Mouse (Mus musculus): ENCODE results near the gene Tmed10. TPM values are rescaled to one million over a fixed set of nuclear protein-coding genes. Genes with fewer than 3 reads are reported as not detected.

Gene Tmed10
- total RNA-seq, 1 experiment = 109 TPM

DNA sequence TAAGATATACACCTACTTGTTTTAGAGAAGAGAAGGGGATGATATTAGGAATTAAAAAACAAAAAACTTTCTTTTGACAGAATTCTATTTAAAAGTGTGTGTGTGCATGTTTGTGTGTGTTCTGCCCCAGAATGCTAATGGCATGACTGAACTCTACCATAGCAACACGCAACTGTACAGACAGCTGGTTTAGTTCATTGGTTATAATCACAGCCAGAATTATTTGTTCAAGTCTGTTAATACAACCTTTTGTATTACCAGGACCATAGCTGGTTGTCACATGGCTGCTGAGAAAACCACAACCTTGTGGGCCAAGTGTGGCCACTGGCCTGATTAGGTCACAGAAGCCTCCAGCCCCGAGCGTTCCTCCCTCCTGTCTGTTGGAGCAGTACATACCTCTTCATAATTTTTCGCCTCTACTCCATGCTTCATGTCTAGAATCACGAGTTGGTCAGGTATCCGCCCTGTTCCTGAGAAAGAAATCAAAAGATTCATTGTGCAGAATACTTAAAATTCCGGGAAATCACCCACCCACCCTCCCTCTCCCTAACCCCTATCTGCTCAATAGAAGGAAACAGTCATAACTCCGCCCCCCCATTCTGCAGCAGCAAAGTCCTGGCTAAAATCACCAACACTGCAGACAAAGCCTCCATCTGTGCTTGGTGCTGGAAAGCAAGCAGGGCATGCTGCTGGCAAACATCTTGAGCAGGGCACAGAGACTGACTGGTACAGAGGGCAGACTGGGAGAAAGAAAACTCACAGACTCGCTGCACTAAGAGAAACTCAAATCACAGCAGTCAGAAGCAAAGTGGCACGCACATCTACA, 24.0 kb downstream of the Tmed10 start:
- Histone ChIP-seq H3K9me3 (ENCODE audit: control insufficient read depth, insufficient read depth, low read depth, low read length) (no peaks in the 10 kb centered on the region), H3K27ac (ENCODE audit: insufficient read depth, low read depth, low read length, poor library complexity, severe bottlenecking) (no peak overlapping the region), H3K4me1 (ENCODE audit: control insufficient read depth in 2 of 2, insufficient read depth in 2 of 2, low read length in 2 of 2, poor library complexity in 1 of 2) (no peaks in the 10 kb centered on the region), H3K9ac (ENCODE audit: insufficient read depth, low read depth, low read length, poor library complexity, severe bottlenecking) (no peak overlapping the region), H3K36me3 (ENCODE audit: control insufficient read depth, insufficient read depth, low read length, poor library complexity, severe bottlenecking) (peaks cover 17% of the 10 kb centered on the region), H3K4me3 (ENCODE audit: insufficient read depth in 1 of 2, low read depth in 1 of 2, low read length in 2 of 2, poor library complexity in 1 of 2, severe bottlenecking in 1 of 2) (no peak overlapping the region)
- no peak for TF ChIP-seq HCFC1 (IDR thresholded peaks at IDR 0.05; ENCODE audit: borderline replicate concordance, insufficient read depth, low read length)
- no peak for TF ChIP-seq ZC3H11A (IDR thresholded peaks at IDR 0.05; ENCODE audit: borderline replicate concordance, low read depth, low read length)
- TF ChIP-seq MAFK (IDR thresholded peaks at IDR 0.05; ENCODE audit: insufficient read depth, low read depth, low read length) = no peak
- no peak for TF ChIP-seq ZNF384 (IDR thresholded peaks at IDR 0.05; ENCODE audit: low read depth, low read length)
- TF ChIP-seq CHD2 (IDR thresholded peaks at IDR 0.05; ENCODE audit: low read depth, low read length) = no peak
- DNase-seq (ENCODE audit: low read depth, low spot score) = no peak
- in situ Hi-C loops (cut with MboI; ENCODE audit: low sequenced_read_pairs in 2 of 2, unreplicated experiment in 2 of 2) = no loop called here

DNA sequence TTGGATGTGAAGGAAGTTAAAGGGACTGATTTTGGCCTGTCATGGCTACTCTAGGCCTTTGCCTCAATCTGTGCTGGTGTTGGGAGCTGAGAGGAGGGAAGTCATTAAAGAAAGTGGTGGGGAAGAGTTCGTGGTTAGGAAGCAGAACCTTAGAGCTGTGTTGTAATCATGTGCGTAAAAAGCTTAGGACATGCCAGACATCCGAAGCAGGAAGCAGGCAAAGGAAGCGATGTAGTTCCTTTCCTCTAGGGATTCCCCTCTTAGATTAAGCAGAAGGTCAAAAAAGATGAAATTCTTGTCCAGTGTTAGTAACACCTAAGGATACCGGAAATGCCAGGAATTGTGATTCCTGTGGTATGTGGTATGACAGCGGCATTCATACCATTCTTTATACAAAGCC, 26.3 kb downstream of the Tmed10 start:
- H3K9ac ChIP-seq (ENCODE audit: insufficient read depth, low read depth, low read length, poor library complexity, severe bottlenecking) = no peak overlapping the region
- H3K9me3 ChIP-seq (ENCODE audit: control insufficient read depth, insufficient read depth, low read depth, low read length) = no peaks in the 10 kb centered on the region
- no peak for TF ChIP-seq HCFC1 (IDR thresholded peaks at IDR 0.05; ENCODE audit: borderline replicate concordance, insufficient read depth, low read length)
- no peak for TF ChIP-seq CHD2 (IDR thresholded peaks at IDR 0.05; ENCODE audit: low read depth, low read length)
- TF ChIP-seq ZNF384 (IDR thresholded peaks at IDR 0.05; ENCODE audit: low read depth, low read length) = no peak
- no peak for TF ChIP-seq MAFK (IDR thresholded peaks at IDR 0.05; ENCODE audit: insufficient read depth, low read depth, low read length)
- no peak for TF ChIP-seq ZC3H11A (IDR thresholded peaks at IDR 0.05; ENCODE audit: borderline replicate concordance, low read depth, low read length)
- H3K27ac ChIP-seq (ENCODE audit: insufficient read depth, low read depth, low read length, poor library complexity, severe bottlenecking) = no peak overlapping the region
- DNase-seq (ENCODE audit: low read depth, low spot score) = no peak
- H3K36me3 ChIP-seq (ENCODE audit: control insufficient read depth, insufficient read depth, low read length, poor library complexity, severe bottlenecking) = peaks cover 13% of the 10 kb centered on the region; the same call in 1 of the 2 replicates
- H3K4me1 ChIP-seq (ENCODE audit: control insufficient read depth in 2 of 2, insufficient read depth in 2 of 2, low read length in 2 of 2, poor library complexity in 1 of 2) = peaks cover 0 to 6% of the 10 kb centered on the region in 2 experiments; a peak in 2 of 4 replicates
- no peak overlapping the region for H3K4me3 ChIP-seq (ENCODE audit: insufficient read depth in 1 of 2, low read depth in 1 of 2, low read length in 2 of 2, poor library complexity in 1 of 2, severe bottlenecking in 1 of 2)
- in situ Hi-C loops (cut with MboI; ENCODE audit: low sequenced_read_pairs in 2 of 2, unreplicated experiment in 2 of 2) = loop anchor here (10.0 to 25.0 kb wide), 2 partner anchors 136 to 314 kb away; no protein-coding TSS in a partner anchor

DNA sequence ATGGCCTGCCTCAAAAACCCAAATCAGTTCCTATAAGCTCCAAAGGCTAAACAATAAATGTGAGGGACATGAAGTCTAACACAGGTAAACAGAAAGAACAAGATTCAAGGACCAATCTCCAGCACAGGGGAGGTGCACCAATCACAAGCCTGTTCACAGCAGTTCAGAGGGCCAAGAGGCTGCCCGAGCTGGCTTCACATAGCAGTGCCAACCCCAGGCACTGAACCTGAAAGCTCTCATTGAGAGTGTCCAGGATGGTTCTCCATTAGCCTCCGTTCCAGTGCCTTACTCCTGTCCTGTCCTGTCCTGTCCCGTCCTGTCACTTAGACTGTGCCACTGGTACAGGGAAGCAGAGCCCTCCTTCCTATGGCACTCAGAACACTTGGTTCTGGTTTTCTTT, 27.5 kb downstream of the Tmed10 start:
- in situ Hi-C loops (cut with MboI; ENCODE audit: low sequenced_read_pairs in 2 of 2, unreplicated experiment in 2 of 2) = loop anchor here (10.0 to 25.0 kb wide), 2 partner anchors 138 to 315 kb away; no protein-coding TSS in a partner anchor
- Histone ChIP-seq H3K9ac (ENCODE audit: insufficient read depth, low read depth, low read length, poor library complexity, severe bottlenecking) (no peak overlapping the region), H3K4me1 (ENCODE audit: control insufficient read depth in 2 of 2, insufficient read depth in 2 of 2, low read length in 2 of 2, poor library complexity in 1 of 2) (peaks cover 0 to 6% of the 10 kb centered on the region in 2 experiments; a peak in 2 of 4 replicates), H3K4me3 (ENCODE audit: insufficient read depth in 1 of 2, low read depth in 1 of 2, low read length in 2 of 2, poor library complexity in 1 of 2, severe bottlenecking in 1 of 2) (no peak overlapping the region), H3K36me3 (ENCODE audit: control insufficient read depth, insufficient read depth, low read length, poor library complexity, severe bottlenecking) (peaks cover 11% of the 10 kb centered on the region; the same call in 1 of the 2 replicates), H3K27ac (ENCODE audit: insufficient read depth, low read depth, low read length, poor library complexity, severe bottlenecking) (no peak overlapping the region), H3K9me3 (ENCODE audit: control insufficient read depth, insufficient read depth, low read depth, low read length) (no peaks in the 10 kb centered on the region)
- no peak for DNase-seq (ENCODE audit: low read depth, low spot score)
- TF ChIP-seq CHD2 (IDR thresholded peaks at IDR 0.05; ENCODE audit: low read depth, low read length) (no peak), ZC3H11A (IDR thresholded peaks at IDR 0.05; ENCODE audit: borderline replicate concordance, low read depth, low read length) (no peak), ZNF384 (IDR thresholded peaks at IDR 0.05; ENCODE audit: low read depth, low read length) (no peak), MAFK (IDR thresholded peaks at IDR 0.05; ENCODE audit: insufficient read depth, low read depth, low read length) (no peak), HCFC1 (IDR thresholded peaks at IDR 0.05; ENCODE audit: borderline replicate concordance, insufficient read depth, low read length) (no peak)

DNA sequence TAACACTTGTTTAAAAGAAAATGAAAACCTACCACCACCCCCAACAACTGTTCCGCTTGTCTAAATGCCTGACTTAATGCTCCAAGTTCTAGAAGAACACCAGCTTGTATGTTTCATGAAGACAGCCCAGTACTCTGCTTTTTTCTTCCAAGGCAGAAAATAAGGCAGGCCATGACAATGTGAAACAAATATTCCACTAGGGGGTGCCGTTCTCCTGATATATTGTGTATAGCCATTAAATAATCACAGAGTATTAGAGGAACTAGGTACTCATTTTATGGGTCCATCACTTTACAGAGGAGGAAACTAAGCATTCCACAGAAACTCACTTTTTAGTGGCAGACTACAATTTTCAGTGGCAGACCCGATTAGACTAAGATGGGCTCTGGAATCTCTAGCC, 28.3 kb downstream of the Tmed10 start:
- peak; percentile 56 for TF ChIP-seq ZC3H11A (IDR thresholded peaks at IDR 0.05; ENCODE audit: borderline replicate concordance, low read depth, low read length)
- no peak for TF ChIP-seq ZNF384 (IDR thresholded peaks at IDR 0.05; ENCODE audit: low read depth, low read length)
- no peak for TF ChIP-seq CHD2 (IDR thresholded peaks at IDR 0.05; ENCODE audit: low read depth, low read length)
- H3K27ac ChIP-seq (ENCODE audit: insufficient read depth, low read depth, low read length, poor library complexity, severe bottlenecking) = no peak overlapping the region
- peaks cover 11% of the 10 kb centered on the region; the same call in 1 of the 2 replicates for H3K36me3 ChIP-seq (ENCODE audit: control insufficient read depth, insufficient read depth, low read length, poor library complexity, severe bottlenecking)
- in situ Hi-C loops (cut with MboI; ENCODE audit: low sequenced_read_pairs in 2 of 2, unreplicated experiment in 2 of 2) = loop anchor here (10.0 to 25.0 kb wide), 2 partner anchors 138 to 316 kb away; no protein-coding TSS in a partner anchor
- H3K9me3 ChIP-seq (ENCODE audit: control insufficient read depth, insufficient read depth, low read depth, low read length) = no peaks in the 10 kb centered on the region
- no peak for DNase-seq (ENCODE audit: low read depth, low spot score)
- H3K4me1 ChIP-seq (ENCODE audit: control insufficient read depth in 2 of 2, insufficient read depth in 2 of 2, low read length in 2 of 2, poor library complexity in 1 of 2) = peaks cover 0 to 6% of the 10 kb centered on the region in 2 experiments; a peak in 2 of 4 replicates
- H3K4me3 ChIP-seq (ENCODE audit: insufficient read depth in 1 of 2, low read depth in 1 of 2, low read length in 2 of 2, poor library complexity in 1 of 2, severe bottlenecking in 1 of 2) = no peak overlapping the region
- H3K9ac ChIP-seq (ENCODE audit: insufficient read depth, low read depth, low read length, poor library complexity, severe bottlenecking) = no peak overlapping the region
